Mouse (Mus musculus) heart, adult 2 months (tissue): Measurements from ENCODE around the gene Plcb2. TPM values are rescaled to one million over a fixed set of nuclear protein-coding genes. Genes with fewer than 3 reads are reported as not detected.

Source experiments
- DNase-seq, 2 experiments: peaks; one replicate each; pipeline ENCODE4 v3.0.0; 2021
- H3K27ac ChIP-seq: fragments of 200-600 bp; 2 replicates; pipeline ENCODE4 v1.8.1; 2022
- H3K27me3 ChIP-seq: fragments of 200-500 bp; 2 replicates; pipeline ENCODE4 v1.6.1; 2012; ENCODE audit warnings: mild to moderate bottlenecking, low read length, inconsistent platforms, mixed read lengths; ENCODE audit not compliant: control insufficient read depth, insufficient read depth
- H3K36me3 ChIP-seq: fragments of 200-500 bp; 2 replicates; pipeline ENCODE4 v1.6.1; 2012; ENCODE audit warnings: low read length, inconsistent platforms; ENCODE audit not compliant: control insufficient read depth, insufficient read depth
- H3K4me1 ChIP-seq: fragments of 200-500 bp; 2 replicates; pipeline ENCODE4 v1.6.1; 2011; ENCODE audit warnings: low read length; ENCODE audit not compliant: control insufficient read depth, insufficient read depth
- H3K4me3 ChIP-seq: fragments of 200-600 bp; 2 replicates; pipeline ENCODE4 v1.8.1; 2022
- H3K79me2 ChIP-seq: fragments of 200-500 bp; replicated peaks from 2 replicates; pipeline ENCODE4 v1.6.1; 2012; ENCODE audit warnings: mild to moderate bottlenecking, inconsistent platforms, low read length, moderate library complexity, mixed read lengths; ENCODE audit not compliant: control insufficient read depth, insufficient read depth
- H3K9ac ChIP-seq: fragments of 200-500 bp; 2 replicates; pipeline ENCODE4 v1.6.1; 2012; ENCODE audit warnings: low read depth, mild to moderate bottlenecking, control low read depth, inconsistent platforms, low read length, mixed read lengths
- CTCF ChIP-seq: fragments of 200-600 bp; IDR thresholded peaks from 2 replicates; pipeline ENCODE4 v1.8.1; 2022; ENCODE audit warnings: antibody characterized with exemption, mild to moderate bottlenecking, moderate library complexity
- EP300 ChIP-seq: fragments of 200-500 bp; IDR thresholded peaks from 2 replicates; pipeline ENCODE4 v1.6.1; 2011; ENCODE audit warnings: low read depth, low read length, control low read depth; ENCODE audit not compliant: insufficient read depth
- POLR2A ChIP-seq: fragments of 200-500 bp; IDR thresholded peaks from 2 replicates; pipeline ENCODE4 v1.6.1; 2011; ENCODE audit warnings: mild to moderate bottlenecking, low read depth, low read length, control low read depth; ENCODE audit not compliant: insufficient read depth
- WGBS: fragments of 180-500 bp; shearing (Covaris S2); methylation state at CpG from one replicate; pipeline ENCODE4 v1.1.7; 2018; 5-methylcytosine and 5-hydroxymethylcytosine counted together
- intact Hi-C: fragments of 180-260 bp; cut with DNase I; formaldehyde crosslinking; loops from one replicate; pipeline ENCODE4 v1.15.1; 2025
- polyA plus RNA-seq: library from polyadenylated mRNA; depleted of rRNA; stranded (reverse); fragments of >200 nt; gene quantifications from 2 replicates; pipeline ENCODE4 v1.2.3, GENCODE M21; 2012
- total RNA-seq, 2 experiments: library from RNA; stranded (reverse); gene quantifications; 2 replicates each; pipeline ENCODE4 v1.2.3; 2021

The Plcb2 gene
- total and polyA plus RNA-seq, 3 experiments: 2.4 to 2.6 (median 2.5) TPM

DNA sequence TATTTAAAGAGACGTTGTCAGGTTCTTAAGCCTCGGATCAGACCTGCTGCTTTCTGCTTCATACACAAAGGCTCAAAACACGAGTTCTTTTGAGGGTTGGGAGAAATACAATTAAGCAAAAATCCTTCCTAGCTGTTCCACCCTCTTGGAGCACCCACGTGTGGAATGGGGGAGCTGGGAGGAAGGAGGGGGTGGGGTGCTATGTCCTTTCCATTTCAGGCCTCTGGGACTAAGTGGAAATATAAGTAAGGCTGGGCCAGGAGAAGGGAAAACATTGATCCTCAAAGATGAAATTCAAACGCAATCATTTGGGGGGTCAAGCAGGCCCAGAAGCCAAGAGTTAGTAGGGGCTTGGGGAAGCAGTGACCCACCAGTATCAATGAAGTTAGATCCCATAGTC, 27.1 kb downstream of the Plcb2 start:
- WGBS: 60% methylated on average over 5 of the region's 5 CpGs
- H3K4me3 ChIP-seq: no peak overlapping the region

DNA sequence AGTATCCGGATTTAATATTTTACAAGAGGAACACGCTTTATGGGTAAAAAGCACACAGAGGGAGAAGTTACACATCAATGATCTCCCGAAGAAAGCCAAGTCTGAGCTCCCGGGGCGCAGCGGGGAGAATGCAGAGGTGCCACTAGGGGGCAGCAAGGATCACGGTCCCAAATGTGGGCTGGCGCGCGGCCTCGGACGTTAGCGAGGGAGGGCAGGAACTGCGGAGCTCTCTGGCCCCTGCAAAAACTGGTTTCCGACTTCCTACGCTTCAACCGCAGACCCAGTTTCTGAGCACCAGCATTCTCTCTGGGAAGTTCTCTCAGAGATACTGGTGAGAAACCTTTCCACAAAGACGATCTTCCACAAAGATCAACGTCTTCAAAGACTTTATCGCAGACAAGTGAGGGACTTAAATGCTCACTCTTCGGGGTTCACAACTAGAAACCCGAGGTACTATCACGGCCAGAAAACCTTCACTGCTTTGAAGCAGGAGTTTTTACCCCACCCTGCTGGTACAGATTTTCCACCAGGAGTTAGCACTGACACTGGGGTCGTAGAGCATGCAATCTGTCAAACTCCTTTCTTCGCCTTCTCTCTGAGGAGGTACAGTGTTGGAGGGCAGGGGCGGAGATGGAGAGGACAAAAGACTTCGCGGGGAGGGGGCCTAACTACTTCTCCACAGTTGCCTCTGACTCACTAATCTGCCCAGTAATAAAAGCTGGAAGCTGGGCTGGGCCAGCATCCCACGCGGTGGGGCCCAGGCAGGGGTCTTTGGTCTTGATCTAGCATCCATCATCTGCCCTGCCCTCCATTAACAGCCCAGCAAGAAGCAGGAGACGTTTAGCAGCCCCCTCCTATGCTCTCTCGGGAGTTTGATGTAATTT, 27.8 kb downstream of the Plcb2 start:
- no peaks in the 10 kb centered on the region for H3K79me2 ChIP-seq
- H3K27me3 ChIP-seq: peaks cover 14% of the 10 kb centered on the region
- H3K4me1 ChIP-seq: peaks cover 6% of the 10 kb centered on the region
- H3K4me3 ChIP-seq: peak overlapping the region; percentile 26; the same call in 1 of the 2 replicates
- no peaks in the 10 kb centered on the region for H3K36me3 ChIP-seq
- 9% methylated on average over 32 of the region's 32 CpGs for WGBS
- intact Hi-C loops: loop anchor here (1.0 to 5.0 kb wide), 4 partner anchors 30 to 183 kb away; partner anchors contain the start of gene Inafm2
- 0 out of 2 replicates have a peak overlapping the region, but pooled peaks have one; percentile 13 for H3K9ac ChIP-seq
- peak; percentile 85 to 90 for DNase-seq
- TF ChIP-seq EP300: 0 out of 2 replicates have a peak, but pooled peaks have one; percentile 29
- TF ChIP-seq POLR2A: no peak
- peak; percentile 99; the same call in 1 of the 2 replicates for TF ChIP-seq CTCF
- no peak overlapping the region for H3K27ac ChIP-seq

More for the DNA sequence above, 27.1 kb downstream of the Plcb2 start:
- Histone ChIP-seq H3K79me2 (no peaks in the 10 kb centered on the region), H3K9ac (no peak overlapping the region), H3K27ac (no peak overlapping the region), H3K27me3 (peaks cover 14% of the 10 kb centered on the region), H3K4me1 (peaks cover 6% of the 10 kb centered on the region), H3K36me3 (no peaks in the 10 kb centered on the region)
- intact Hi-C loops: loop anchor here (5.0 kb wide), 1 partner anchor 46 kb away; the partner anchor contains the start of gene Inafm2
- DNase-seq: no peak
- TF ChIP-seq CTCF: no peak
- no peak for TF ChIP-seq EP300
- no peak for TF ChIP-seq POLR2A

DNA sequence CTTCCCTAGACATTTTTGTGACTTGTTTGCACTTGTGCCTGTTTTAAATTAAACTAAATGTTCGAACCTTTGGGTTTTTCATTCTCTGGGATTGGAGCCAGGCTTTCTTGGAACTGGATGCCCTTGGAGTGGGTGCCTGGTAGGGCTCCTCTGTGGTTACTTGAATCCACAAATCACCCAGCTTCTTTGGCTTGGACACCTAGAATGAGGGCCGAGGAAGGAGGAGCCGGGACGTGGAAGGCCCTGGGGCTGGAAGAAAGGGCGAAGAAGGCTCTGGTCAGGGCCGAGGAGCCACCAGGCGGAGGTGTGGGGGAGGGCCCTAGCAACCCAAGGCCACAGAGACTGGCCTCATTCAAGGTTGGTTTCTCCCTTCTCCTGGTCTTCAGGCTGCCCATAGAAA, 30.3 kb downstream of the Plcb2 start:
- peaks cover 6% of the 10 kb centered on the region for H3K4me1 ChIP-seq
- intact Hi-C loops: no loop called here
- TF ChIP-seq CTCF (no peak), EP300 (no peak), POLR2A (no peak)
- no peak for DNase-seq
- no peak overlapping the region for H3K4me3 ChIP-seq
- peaks cover 7% of the 10 kb centered on the region for H3K27me3 ChIP-seq
- H3K27ac ChIP-seq: no peak overlapping the region
- no peak overlapping the region for H3K9ac ChIP-seq
- no peaks in the 10 kb centered on the region for H3K79me2 ChIP-seq
- H3K36me3 ChIP-seq: no peaks in the 10 kb centered on the region
- 26% methylated on average over 7 of the region's 7 CpGs for WGBS

DNA sequence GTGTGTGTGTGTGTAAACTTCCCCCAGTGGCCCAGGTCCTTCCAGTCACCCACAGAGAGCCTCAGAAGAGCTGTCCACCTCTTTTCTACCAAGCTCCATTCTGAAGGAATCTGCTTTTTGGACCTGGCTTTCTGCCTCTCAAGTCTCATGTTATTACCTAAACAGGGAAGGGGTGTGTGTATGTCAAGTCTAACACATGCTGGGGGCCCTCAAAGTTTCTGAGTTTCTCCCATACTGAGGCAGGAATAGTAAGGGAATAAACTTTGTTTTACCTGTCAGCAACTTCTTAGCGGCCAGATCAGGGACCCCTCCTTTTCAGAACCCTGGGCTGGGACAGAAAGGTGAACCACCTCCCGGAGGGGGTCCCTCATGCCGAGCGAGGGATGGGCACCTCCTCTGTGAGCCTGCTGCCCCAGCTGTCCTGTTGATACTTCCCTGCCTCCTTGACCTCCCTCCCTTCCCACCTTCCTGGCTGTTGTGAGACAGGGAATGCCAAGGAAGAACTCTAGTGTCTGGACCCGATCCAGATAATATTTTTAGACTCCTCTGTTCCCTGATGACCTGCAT, 30.8 kb downstream of the Plcb2 start:
- peaks cover 6% of the 10 kb centered on the region for H3K4me1 ChIP-seq
- intact Hi-C loops: no loop called here

DNA sequence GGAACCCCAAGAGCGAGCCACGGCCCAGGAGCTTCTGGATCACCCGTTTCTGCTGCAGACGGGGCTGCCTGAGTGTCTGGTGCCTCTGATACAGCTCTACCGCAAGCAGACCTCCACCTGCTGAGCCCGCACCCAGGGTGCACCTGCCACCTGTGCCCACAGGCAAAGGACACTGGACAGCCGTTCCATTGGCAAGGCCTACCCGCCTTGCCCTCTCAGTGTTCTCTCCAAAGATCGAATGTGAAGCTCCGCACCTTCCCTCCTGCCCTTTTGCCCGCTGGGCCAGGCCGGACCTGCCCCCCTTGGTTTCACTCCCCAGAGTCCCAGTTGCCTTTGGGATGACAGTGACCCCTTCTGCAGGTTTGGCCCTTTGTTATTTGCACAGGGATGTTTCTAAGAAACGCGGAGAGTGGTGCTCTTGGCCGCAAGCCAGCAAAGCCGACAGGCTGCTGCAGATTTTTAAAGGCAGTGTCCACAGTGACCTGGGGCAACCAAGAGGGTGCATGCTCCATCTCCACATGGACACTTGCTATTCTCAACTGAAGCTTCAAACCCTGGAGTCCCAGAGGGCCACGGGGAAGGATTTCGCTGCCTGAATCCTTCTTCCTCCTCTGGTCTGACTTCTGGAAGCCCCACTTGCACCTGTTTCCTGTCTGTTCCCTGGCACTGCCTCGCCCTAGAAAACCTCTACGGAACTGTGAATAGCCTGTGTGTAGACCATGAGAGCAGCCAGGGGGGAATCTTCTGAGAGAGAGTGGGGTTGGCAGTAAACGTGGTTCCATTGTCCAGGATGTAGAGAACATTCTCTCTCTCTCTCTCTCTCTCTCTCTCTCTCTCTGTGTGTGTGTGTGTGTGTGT, 31.6 kb downstream of the Plcb2 start:
- Histone ChIP-seq H3K4me3 (no peak overlapping the region), H3K4me1 (peaks cover 6% of the 10 kb centered on the region), H3K9ac (no peak overlapping the region), H3K27me3 (peaks cover under 1% of the 10 kb centered on the region; the same call in 1 of the 2 replicates), H3K27ac (no peak overlapping the region), H3K36me3 (no peaks in the 10 kb centered on the region), H3K79me2 (no peaks in the 10 kb centered on the region)
- DNase-seq: peak in 1 of 2 experiments; percentile 36
- intact Hi-C loops: no loop called here
- no peak for TF ChIP-seq POLR2A
- no peak for TF ChIP-seq CTCF
- no peak for TF ChIP-seq EP300
- WGBS: 28% methylated on average over 21 of the region's 21 CpGs

More for the DNA sequence above, 30.8 kb downstream of the Plcb2 start:
- Histone ChIP-seq H3K27ac (no peak overlapping the region), H3K4me3 (no peak overlapping the region), H3K9ac (no peak overlapping the region), H3K27me3 (peaks cover 3% of the 10 kb centered on the region), H3K36me3 (no peaks in the 10 kb centered on the region), H3K79me2 (no peaks in the 10 kb centered on the region)
- TF ChIP-seq EP300 (no peak), CTCF (no peak), POLR2A (no peak)
- DNase-seq: no peak
- WGBS: 20% methylated on average over 5 of the region's 5 CpGs
